In the genomic region with DNA sequence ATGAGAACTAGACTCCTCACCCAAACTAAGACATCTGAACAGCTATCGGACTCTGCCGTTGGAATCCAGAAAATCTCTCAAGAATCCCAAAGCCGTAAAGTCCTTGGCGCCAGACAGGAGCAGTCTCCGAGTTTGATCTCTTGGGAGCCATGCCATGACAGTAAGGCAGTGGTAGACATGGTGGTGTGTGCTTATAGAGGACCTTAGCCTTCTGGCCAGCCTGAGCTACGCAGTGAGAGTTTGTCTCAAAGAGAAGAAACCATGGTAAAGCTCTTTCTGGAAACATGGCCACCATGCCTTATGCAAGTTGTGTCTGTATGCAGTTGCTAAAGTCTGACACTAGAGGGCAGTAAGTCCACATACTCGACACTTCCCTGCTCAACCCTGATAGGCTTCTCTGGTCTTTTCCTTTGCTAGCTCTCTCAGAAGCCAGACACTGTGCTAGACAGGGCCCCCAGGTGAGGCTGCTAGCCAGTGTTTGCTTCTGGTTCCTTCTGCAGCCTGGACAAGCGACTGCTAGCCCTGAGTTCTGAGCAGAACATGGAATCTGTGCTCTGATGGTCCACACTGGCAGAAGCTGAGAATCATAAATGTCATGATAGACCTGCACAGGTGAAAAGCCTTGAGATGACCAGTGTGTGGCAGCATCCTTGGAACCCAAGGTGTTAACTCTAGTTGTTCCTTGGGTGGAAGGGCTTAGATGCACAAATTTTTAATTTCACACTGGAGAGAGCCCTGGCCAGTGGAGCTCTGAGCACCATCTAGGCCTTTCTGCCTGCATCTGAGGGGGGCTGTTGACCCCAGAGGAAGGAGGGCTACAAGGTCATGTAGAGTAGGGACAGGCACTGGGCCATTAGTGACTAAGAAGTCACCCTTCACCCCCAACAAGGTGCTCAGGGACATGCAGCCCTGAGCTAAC, we compare ENCODE assay signal across 11 mouse cellular contexts. TPM values are rescaled to one million over a fixed set of nuclear protein-coding genes. Genes with fewer than 3 reads are reported as not detected.
DNase-seq lines count a peak whose midpoint lies in the region; ATAC-seq and TF ChIP-seq lines count a peak whose summit lies in the region.
"Not testable (repeated sequence)": the region's sequence is repeated elsewhere in the genome, so short reads cannot be mapped to it uniquely, and the experiment has no call there.
"Had no signal": no experiment of that assay in that cellular context is flagged by ENCODE, and none has a peak within 500 bp of the region (broad histone marks: within the 10 kb centered on the region; RNA-seq: fewer than 3 reads in every experiment).

No protein-coding gene starts in this region.

- not testable (repeated sequence) for H3K27ac ChIP-seq in cerebellum, adult 2 months (ENCODE audit: insufficient read depth, low read length); forebrain, postnatal 0 days (ENCODE audit: low read depth, low read length); kidney, embryonic 14.5 days (ENCODE audit: low read depth, low read length)

- H3K9ac ChIP-seq in forebrain, postnatal 0 days; kidney, embryonic 14.5 days (ENCODE audit: low read depth, low read length): not testable (repeated sequence)

- H3K36me3 ChIP-seq in forebrain, postnatal 0 days (ENCODE audit: insufficient read depth); kidney, embryonic 14.5 days (ENCODE audit: control insufficient read depth, insufficient read depth, low read length): not testable (repeated sequence)

- TF ChIP-seq POLR2A in cerebellum, adult 2 months (IDR thresholded peaks at IDR 0.05; ENCODE audit: borderline replicate concordance, insufficient read depth, low read length): not testable (repeated sequence)

- not testable (repeated sequence) for H3K4me2 ChIP-seq in forebrain, postnatal 0 days (ENCODE audit: low read depth); kidney, embryonic 14.5 days (replicated peaks; ENCODE audit: low read depth, low read length)

- not testable (repeated sequence) for H3K4me3 ChIP-seq in cerebellum, adult 2 months (replicated peaks; ENCODE audit: insufficient read depth, low read depth, low read length); forebrain, postnatal 0 days (ENCODE audit: low read depth, low read length); kidney, embryonic 14.5 days (ENCODE audit: low read length)

- peak; percentile 45 for ATAC-seq in CD4-positive, CD25-positive, alpha-beta regulatory T cell, adult 4 months
- ATAC-seq in forebrain, postnatal 0 days: peak; percentile 96
- ATAC-seq in kidney, embryonic 14.5 days (ENCODE audit: low FRiP score, low TSS enrichment): peak; percentile 82; the same call in 1 of the 2 replicates
- peak; percentile 90 for ATAC-seq in megakaryocyte, adult 5-6 weeks (ENCODE audit: poor library complexity, severe bottlenecking)

- H3K27me3 ChIP-seq in cerebellum, adult 2 months (ENCODE audit: control insufficient read depth, insufficient read depth, low read length); forebrain, postnatal 0 days (ENCODE audit: insufficient read depth, low read length); kidney, embryonic 14.5 days (ENCODE audit: control insufficient read depth, insufficient read depth, low read length): not testable (repeated sequence)

- 54% methylated on average over 8 of the region's 8 CpGs for WGBS in cerebellum, adult 2 months
- WGBS in forebrain, postnatal 0 days: 63% methylated on average over 8 of the region's 8 CpGs
- WGBS in kidney, embryonic 14.5 days: 61% methylated on average over 8 of the region's 8 CpGs

- H3K4me1 ChIP-seq in cerebellum, adult 2 months (ENCODE audit: control insufficient read depth, insufficient read depth, low read length); forebrain, postnatal 0 days (ENCODE audit: insufficient read depth); kidney, embryonic 14.5 days (ENCODE audit: control insufficient read depth, insufficient read depth, low read length): not testable (repeated sequence)

- intact Hi-C loops in heart, postnatal 10 days (cut with DNase I); left cerebral cortex, postnatal 25 days (cut with DNase I): not testable (repeated sequence)

- TF ChIP-seq CTCF in cerebellum, adult 2 months (IDR thresholded peaks at IDR 0.05; ENCODE audit: borderline replicate concordance, insufficient read depth, low read depth, low read length): peak; percentile 23; the same call in 1 of the 2 replicates
- TF ChIP-seq CTCF in forebrain, postnatal 0 days (IDR thresholded peaks at IDR 0.05; ENCODE audit: low read depth): peak; percentile 69

- DNase-seq in cerebellum, adult 2 months: peak; percentile 27 to 40
- DNase-seq in forebrain, postnatal 0 days: peak; percentile 24
- peak; percentile 61 to 67 for DNase-seq in heart, postnatal 10 days
- peak; percentile 70 to 82 for DNase-seq in left cerebral cortex, postnatal 25 days (ENCODE audit: low spot score in 2 of 2)
- peak; percentile 79 to 86 for DNase-seq in right cerebral cortex, postnatal 10 days (ENCODE audit: low spot score in 2 of 2)

- H3K9me3 ChIP-seq in forebrain, postnatal 0 days (ENCODE audit: low read length); kidney, embryonic 14.5 days (ENCODE audit: control insufficient read depth, low read length): not testable (repeated sequence)

RNA-seq across cellular contexts. Expression of gene Tcp10a, which starts 17.9 kb away (rescaled TPM):
- polyA plus RNA-seq in CD4-positive, CD25-positive, alpha-beta regulatory T cell, adult 4 months (2017; shearing (Covaris generic)): not detected
- 0.05 TPM in 2 replicates for polyA plus RNA-seq in cerebellum, adult 2 months (2012; rRNA removed)
- not detected in 2 replicates for total RNA-seq in forebrain, postnatal 0 days (2014; rRNA removed)
- not detected in 2 replicates for polyA plus RNA-seq in forebrain, postnatal 0 days (2015; fragmentation: Nextera tagmentation; extraction: Ambion mirVana)
- not detected for total RNA-seq in heart, postnatal 10 days (2021)
- polyA plus RNA-seq in kidney, embryonic 14.5 days (2014; fragmentation: Nextera tagmentation; extraction: Ambion mirVana): not detected in 2 replicates
- total RNA-seq in left cerebral cortex, postnatal 25 days (2021): under 1 TPM in 1 of 2 experiments, not detected in 1; 0.14 TPM
- not detected in 2 replicates for total RNA-seq in megakaryocyte, adult 5-6 weeks (2015)
- total RNA-seq in megakaryocyte, adult 5-6 weeks (2017): not detected in 2 replicates
- polyA plus RNA-seq: erythroblast, embryonic 14.5 days; large intestine, adult 2 months had no signal

RNA-seq across cellular contexts. Expression of gene Ttll2, which starts 46.0 kb away (rescaled TPM):
- polyA plus RNA-seq in CD4-positive, CD25-positive, alpha-beta regulatory T cell, adult 4 months (2017; shearing (Covaris generic)): not detected
- polyA plus RNA-seq in cerebellum, adult 2 months (2012; rRNA removed): not detected in 2 replicates
- not detected in 2 replicates for total RNA-seq in forebrain, postnatal 0 days (2014; rRNA removed)
- not detected in 2 replicates for polyA plus RNA-seq in forebrain, postnatal 0 days (2015; fragmentation: Nextera tagmentation; extraction: Ambion mirVana)
- total RNA-seq in heart, postnatal 10 days (2021): not detected
- polyA plus RNA-seq in kidney, embryonic 14.5 days (2014; fragmentation: Nextera tagmentation; extraction: Ambion mirVana): not detected in 2 replicates
- not detected for total RNA-seq in left cerebral cortex, postnatal 25 days (2021)
- total RNA-seq in megakaryocyte, adult 5-6 weeks (2015): not detected in 2 replicates
- not detected in 2 replicates for total RNA-seq in megakaryocyte, adult 5-6 weeks (2017)
- total RNA-seq: adrenal gland, postnatal 4 days had no signal
- polyA plus RNA-seq: erythroblast, embryonic 14.5 days had no signal

Comparison
In these comparisons a context has a peak if more than half of its experiments do, and no peak if none do; other contexts are left out.
1. ATAC-seq: peak in every context shown above with its lines; median percentile 96 in forebrain, postnatal 0 days; 90 in megakaryocyte, adult 5-6 weeks; 82 in kidney, embryonic 14.5 days; 45 in CD4-positive, CD25-positive, alpha-beta regulatory T cell, adult 4 months.
2. DNase-seq: peak in every context shown above with its lines; median percentile 82 in right cerebral cortex, postnatal 10 days; 76 in left cerebral cortex, postnatal 25 days; 64 in heart, postnatal 10 days; 34 in cerebellum, adult 2 months; 24 in forebrain, postnatal 0 days.